Mouse (Mus musculus): ENCODE data around the gene Tfr2.

The Tfr2 gene

GRCm38 (mm10) chr5:137627991-137628390 lies 58.4 kb downstream of the Tfr2 start:
- DNase-seq (ENCODE audit: low spot score) = no peak

GRCm38 (mm10) chr5:137628498-137629305 lies 59.1 kb downstream of the Tfr2 start, which contains the start of the genes Fbxo24, Lrch4 and Gm20605:
Gene Fbxo24, minus strand, starts transcription at chr5:137629002.
Gene Lrch4, plus strand, starts transcription at chr5:137629121.
Gene Gm20605, plus strand, starts transcription at chr5:137629175.
- DNase-seq (ENCODE audit: low spot score) = peak; percentile 96

- DNase-seq (ENCODE audit: low spot score) = no peak
Observed at GRCm38 (mm10) chr5:137629306-137629721, 59.7 kb downstream of the Tfr2 start.

- DNase-seq (ENCODE audit: low spot score) = no peak
Observed at GRCm38 (mm10) chr5:137629906-137630545, 60.4 kb downstream of the Tfr2 start.

- no peak for DNase-seq (ENCODE audit: low spot score)
Observed at GRCm38 (mm10) chr5:137630602-137631001, 61.0 kb downstream of the Tfr2 start.

GRCm38 (mm10) chr5:137631171-137631570 lies 61.5 kb downstream of the Tfr2 start:
- no peak for DNase-seq (ENCODE audit: low spot score)

- no peak for DNase-seq (ENCODE audit: low spot score)
Observed at GRCm38 (mm10) chr5:137631591-137631990, 62.0 kb downstream of the Tfr2 start.

- DNase-seq (ENCODE audit: low spot score) = no peak
Observed at GRCm38 (mm10) chr5:137633397-137634084, 63.9 kb downstream of the Tfr2 start.
